ENCODE assay signal across 17 mouse cellular contexts in the genomic region with DNA sequence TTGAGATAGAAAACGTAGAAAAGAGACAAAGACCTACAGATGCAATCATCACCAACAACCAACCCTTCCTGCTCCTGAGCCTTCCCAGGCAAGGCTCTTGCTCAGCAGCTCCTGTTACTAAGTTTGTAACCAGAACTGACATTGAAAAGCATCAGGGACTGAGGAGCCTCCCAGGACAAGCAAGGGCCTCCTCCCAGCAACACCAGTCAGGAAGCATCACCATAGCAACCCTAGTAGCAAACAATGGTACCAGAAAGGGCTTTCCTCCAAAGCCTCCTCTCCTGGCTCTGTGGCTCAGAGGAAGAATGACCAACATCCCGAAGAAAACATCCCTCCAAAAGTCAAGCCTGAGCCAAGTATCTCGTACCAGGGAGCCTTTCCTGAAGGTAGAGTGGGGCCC.
A peak's percentile ranks its signal among the peaks of the same experiment; 100 is the strongest.
DNase-seq lines count a peak whose midpoint lies in the region.
"Had no signal": no experiment of that assay in that cellular context is flagged by ENCODE, and none has a peak within 500 bp of the region (broad histone marks: within the 10 kb centered on the region; RNA-seq: fewer than 3 reads in every experiment).

No protein-coding gene starts in this region.

- DNase-seq in heart, adult 11 months, result peak; percentile 56
- DNase-seq in heart, postnatal 4 days, result no peak
- DNase-seq in ES-CJ7 (ENCODE audit: low read depth, low spot score) (peak; percentile 14), R1 (ENCODE audit: low read depth, low spot score) (peak; percentile 26)
- DNase-seq in embryo, embryonic 10.5 days (ENCODE audit: low spot score), result peak; percentile 1
- no peak for DNase-seq in spleen, postnatal 36 days (ENCODE audit: low spot score in 2 of 2)
- no peak for DNase-seq in left cerebral cortex, postnatal 14 days (ENCODE audit: low spot score in 2 of 2)
- DNase-seq in layer of hippocampus, adult 18-20 months (ENCODE audit: low spot score in 2 of 2), result no peak
- DNase-seq: adrenal gland, adult 8-10 months; adrenal gland, postnatal 14 days; adrenal gland, postnatal 36 days; cerebellum, adult 11-12 months; cerebellum, adult 2 months; cerebellum, adult 9-10 months; cerebellum, postnatal 10 days; cerebellum, postnatal 25 days; forebrain, postnatal 0 days had no signal

- intact Hi-C loops in left cerebral cortex, postnatal 14 days (cut with DNase I), result no loop called here

Comparison
In these comparisons a context has a peak if more than half of its experiments do, and no peak if none do; other contexts are left out.
1. DNase-seq: peak in heart, adult 11 months (single experiment), ES-CJ7 (single experiment), R1 (single experiment) and embryo, embryonic 10.5 days (single experiment); none in heart, postnatal 4 days (single experiment), spleen, postnatal 36 days (0 of 2), left cerebral cortex, postnatal 14 days (0 of 2) and layer of hippocampus, adult 18-20 months (0 of 2).